In the genomic region with DNA sequence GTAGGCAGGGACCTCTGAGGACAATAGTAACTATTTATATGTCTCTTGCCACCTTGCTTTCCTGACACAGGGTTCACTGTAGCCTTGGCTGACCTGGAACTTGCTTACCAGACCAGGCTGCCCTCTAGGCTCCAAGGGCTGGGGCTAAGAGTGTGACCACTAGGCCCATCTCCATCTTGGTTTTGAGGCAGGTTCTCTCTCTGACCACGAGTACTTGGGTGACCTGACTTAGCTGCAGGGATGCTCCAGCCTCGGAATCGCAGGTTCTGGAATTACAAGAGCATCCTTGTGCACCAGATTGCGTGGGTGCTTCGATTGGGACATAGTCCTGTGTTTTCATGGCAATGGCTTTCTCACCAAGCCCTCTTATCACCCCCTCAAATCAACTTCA, we compare ENCODE assay signal across 11 mouse cellular contexts. TPM values are rescaled to one million over a fixed set of nuclear protein-coding genes. Genes with fewer than 3 reads are reported as not detected.
DNase-seq lines count a peak whose midpoint lies in the region; ATAC-seq and TF ChIP-seq lines count a peak whose summit lies in the region.
"Had no signal": no experiment of that assay in that cellular context is flagged by ENCODE, and none has a peak within 500 bp of the region (broad histone marks: within the 10 kb centered on the region; RNA-seq: fewer than 3 reads in every experiment).

No protein-coding gene starts in this region.

- TF ChIP-seq CTCF in kidney, postnatal 0 days (IDR thresholded peaks at IDR 0.05; ENCODE audit: low read depth), result no peak
- no peak for TF ChIP-seq CTCF in bone marrow, adult 2 months (IDR thresholded peaks at IDR 0.05; ENCODE audit: control insufficient read depth, insufficient read depth, low read length)

- peaks cover 83% of the 10 kb centered on the region for H3K4me1 ChIP-seq in forebrain, embryonic 10.5 days
- peaks cover 29% of the 10 kb centered on the region for H3K4me1 ChIP-seq in forebrain, embryonic 15.5 days
- peaks cover 25% of the 10 kb centered on the region for H3K4me1 ChIP-seq in kidney, postnatal 0 days (replicated peaks; ENCODE audit: insufficient read depth, low read length)
- peaks cover 6% of the 10 kb centered on the region; the same call in 1 of the 2 replicates for H3K4me1 ChIP-seq in bone marrow, adult 2 months (ENCODE audit: control insufficient read depth, insufficient read depth, low read length)
- H3K4me1 ChIP-seq in liver, embryonic 13.5 days (replicated peaks), result peaks cover 87% of the 10 kb centered on the region

- H3K27ac ChIP-seq in forebrain, embryonic 10.5 days, result peak overlapping the region; percentile 82
- H3K27ac ChIP-seq in forebrain, embryonic 15.5 days (replicated peaks), result no peak overlapping the region
- peak overlapping the region; percentile 88 for H3K27ac ChIP-seq in kidney, postnatal 0 days
- peak overlapping the region; percentile 91 for H3K27ac ChIP-seq in bone marrow, adult 2 months (ENCODE audit: control insufficient read depth, insufficient read depth, low read depth, low read length, poor library complexity)
- H3K27ac ChIP-seq in liver, embryonic 13.5 days, result peak overlapping the region; percentile 93

- H3K9ac ChIP-seq in forebrain, embryonic 15.5 days (replicated peaks), result no peak overlapping the region
- H3K9ac ChIP-seq in kidney, postnatal 0 days (ENCODE audit: low read depth, low read length), result 0 out of 2 replicates have a peak overlapping the region, but pooled peaks have one; percentile 10
- H3K9ac ChIP-seq in liver, embryonic 13.5 days, result peak overlapping the region; percentile 72

- 80% methylated on average over 5 of the region's 5 CpGs for WGBS in forebrain, embryonic 10.5 days
- 81% methylated on average over 5 of the region's 5 CpGs for WGBS in forebrain, embryonic 15.5 days
- WGBS in kidney, postnatal 0 days, result 85% methylated on average over 5 of the region's 5 CpGs
- 73% methylated on average over 5 of the region's 5 CpGs for WGBS in bone marrow, adult 2 months
- WGBS in liver, embryonic 13.5 days (ENCODE audit: insufficient replicate concordance), result 80% methylated on average over 5 of the region's 5 CpGs

- H3K27me3 ChIP-seq in forebrain, embryonic 10.5 days (ENCODE audit: poor library complexity, severe bottlenecking), result peaks cover 3% of the 10 kb centered on the region; the same call in 1 of the 2 replicates
- no peaks in the 10 kb centered on the region for H3K27me3 ChIP-seq in forebrain, embryonic 15.5 days
- H3K27me3 ChIP-seq in kidney, postnatal 0 days (ENCODE audit: insufficient read depth, low read length), result no peaks in the 10 kb centered on the region
- H3K27me3 ChIP-seq in liver, embryonic 13.5 days, result no peaks in the 10 kb centered on the region

- no peak overlapping the region for H3K4me2 ChIP-seq in forebrain, embryonic 15.5 days (replicated peaks)
- H3K4me2 ChIP-seq in kidney, postnatal 0 days (ENCODE audit: low read length), result no peak overlapping the region
- H3K4me2 ChIP-seq in liver, embryonic 13.5 days, result peak overlapping the region; percentile 70

- DNase-seq in forebrain, embryonic 10.5 days (ENCODE audit: extremely low spot score, low spot score), result no peak
- DNase-seq in kidney, postnatal 0 days (ENCODE audit: low spot score), result no peak
- DNase-seq in kidney, postnatal 36 days, result no peak
- no peak for DNase-seq in liver, embryonic 13.5 days
- DNase-seq in left cerebral cortex, postnatal 14 days (ENCODE audit: low spot score in 2 of 2), result no peak
- DNase-seq: cerebellum, adult 2 months; layer of hippocampus, adult 9-11 months; right cerebral cortex, postnatal 4 days had no signal

- ATAC-seq in forebrain, embryonic 15.5 days (replicated peaks), result no peak
- no peak for ATAC-seq in kidney, postnatal 0 days (replicated peaks; ENCODE audit: low FRiP score, low read depth)
- ATAC-seq in liver, embryonic 13.5 days (ENCODE audit: low read depth), result no peak
- no peak for ATAC-seq in megakaryocyte progenitor cell, adult 5-6 weeks (replicated peaks; ENCODE audit: poor library complexity)

- no peak for TF ChIP-seq POLR2A in bone marrow, adult 2 months (IDR thresholded peaks at IDR 0.05; ENCODE audit: borderline replicate concordance, control insufficient read depth, low read depth, low read length)

- H3K4me3 ChIP-seq in forebrain, embryonic 10.5 days, result peak overlapping the region; percentile 90; the same call in 1 of the 2 replicates
- no peak overlapping the region for H3K4me3 ChIP-seq in forebrain, embryonic 15.5 days
- H3K4me3 ChIP-seq in kidney, postnatal 0 days (replicated peaks; ENCODE audit: low read depth, low read length), result no peak overlapping the region
- no peak overlapping the region for H3K4me3 ChIP-seq in bone marrow, adult 2 months (replicated peaks; ENCODE audit: control insufficient read depth, low read depth, low read length)
- H3K4me3 ChIP-seq in liver, embryonic 13.5 days (replicated peaks), result 0 out of 2 replicates have a peak overlapping the region, but pooled peaks have one; percentile 1

- intact Hi-C loops in left cerebral cortex, postnatal 14 days (cut with DNase I), result loop anchor here (5.0 kb wide), 1 partner anchor 65 kb away; the partner anchor contains the start of gene Cnn2

- peaks cover 23% of the 10 kb centered on the region for H3K36me3 ChIP-seq in forebrain, embryonic 10.5 days (replicated peaks)
- peaks cover 14% of the 10 kb centered on the region for H3K36me3 ChIP-seq in forebrain, embryonic 15.5 days
- H3K36me3 ChIP-seq in kidney, postnatal 0 days (ENCODE audit: insufficient read depth, low read length), result peaks cover 11% of the 10 kb centered on the region; the same call in 1 of the 2 replicates
- peaks cover 24% of the 10 kb centered on the region for H3K36me3 ChIP-seq in liver, embryonic 13.5 days

- no peaks in the 10 kb centered on the region for H3K9me3 ChIP-seq in forebrain, embryonic 10.5 days
- H3K9me3 ChIP-seq in forebrain, embryonic 15.5 days, result no peaks in the 10 kb centered on the region
- H3K9me3 ChIP-seq in kidney, postnatal 0 days (replicated peaks; ENCODE audit: low read length), result no peaks in the 10 kb centered on the region
- no peaks in the 10 kb centered on the region for H3K9me3 ChIP-seq in liver, embryonic 13.5 days (replicated peaks)

RNA-seq across cellular contexts. Expression of gene Gpx4, which starts 5.4 kb away (rescaled TPM):
- polyA plus RNA-seq in forebrain, embryonic 10.5 days (2016; fragmentation: Nextera tagmentation; extraction: Ambion mirVana), result 670 and 692 TPM in 2 replicates
- 472 and 476 TPM in 2 replicates for polyA plus RNA-seq in forebrain, embryonic 15.5 days (2015; fragmentation: Nextera tagmentation; extraction: Ambion mirVana)
- polyA plus RNA-seq in kidney, postnatal 0 days (2015; fragmentation: Nextera tagmentation; extraction: Ambion mirVana), result 901 and 946 TPM in 2 replicates
- polyA plus RNA-seq in bone marrow, adult 2 months (2011; ENCODE audit: insufficient read depth, insufficient read length, low replicate concordance, missing spikeins), result 948 and 2,392 TPM in 2 replicates
- 677 TPM in 2 replicates for polyA plus RNA-seq in liver, embryonic 13.5 days (2015; fragmentation: Nextera tagmentation; extraction: Ambion mirVana)
- 100 to 1,000 TPM; 462 to 482 TPM for total RNA-seq in left cerebral cortex, postnatal 14 days (2021)
- total RNA-seq in megakaryocyte progenitor cell, adult 5-6 weeks (2015), result 253 and 271 TPM in 2 replicates
- 358 and 365 TPM in 2 replicates for total RNA-seq in megakaryocyte progenitor cell, adult 5-6 weeks (2017)

RNA-seq across cellular contexts. Expression of gene Polr2e, which starts 12.8 kb away (rescaled TPM):
- polyA plus RNA-seq in forebrain, embryonic 10.5 days (2016; fragmentation: Nextera tagmentation; extraction: Ambion mirVana), result 279 and 286 TPM in 2 replicates
- polyA plus RNA-seq in forebrain, embryonic 15.5 days (2015; fragmentation: Nextera tagmentation; extraction: Ambion mirVana), result 179 and 186 TPM in 2 replicates
- 208 and 210 TPM in 2 replicates for polyA plus RNA-seq in kidney, postnatal 0 days (2015; fragmentation: Nextera tagmentation; extraction: Ambion mirVana)
- 35.6 and 44.5 TPM in 2 replicates for polyA plus RNA-seq in bone marrow, adult 2 months (2011; ENCODE audit: insufficient read depth, insufficient read length, low replicate concordance, missing spikeins)
- 120 and 122 TPM in 2 replicates for polyA plus RNA-seq in liver, embryonic 13.5 days (2015; fragmentation: Nextera tagmentation; extraction: Ambion mirVana)
- total RNA-seq in left cerebral cortex, postnatal 14 days (2021), result 10 to 100 TPM; 66.9 to 68.9 TPM
- total RNA-seq in megakaryocyte progenitor cell, adult 5-6 weeks (2015), result 93.3 and 99.5 TPM in 2 replicates
- 74.3 and 89.9 TPM in 2 replicates for total RNA-seq in megakaryocyte progenitor cell, adult 5-6 weeks (2017)

RNA-seq across cellular contexts. Expression of gene Arhgap45, which starts 35.9 kb away (rescaled TPM):
- polyA plus RNA-seq in forebrain, embryonic 10.5 days (2016; fragmentation: Nextera tagmentation; extraction: Ambion mirVana), result 8.0 and 9.1 TPM in 2 replicates
- 1.3 TPM in 2 replicates for polyA plus RNA-seq in forebrain, embryonic 15.5 days (2015; fragmentation: Nextera tagmentation; extraction: Ambion mirVana)
- 4.0 and 4.6 TPM in 2 replicates for polyA plus RNA-seq in kidney, postnatal 0 days (2015; fragmentation: Nextera tagmentation; extraction: Ambion mirVana)
- 111 and 291 TPM in 2 replicates for polyA plus RNA-seq in bone marrow, adult 2 months (2011; ENCODE audit: insufficient read depth, insufficient read length, low replicate concordance, missing spikeins)
- polyA plus RNA-seq in liver, embryonic 13.5 days (2015; fragmentation: Nextera tagmentation; extraction: Ambion mirVana), result 14.3 and 14.9 TPM in 2 replicates
- total RNA-seq in left cerebral cortex, postnatal 14 days (2021), result 1 to 10 TPM; 3.3 to 4.0 TPM
- total RNA-seq in megakaryocyte progenitor cell, adult 5-6 weeks (2015), result 64.1 and 69.0 TPM in 2 replicates
- total RNA-seq in megakaryocyte progenitor cell, adult 5-6 weeks (2017), result 112 and 121 TPM in 2 replicates

RNA-seq across cellular contexts. Expression of gene Sbno2, which starts 53.0 kb away (rescaled TPM):
- 14.7 and 15.6 TPM in 2 replicates for polyA plus RNA-seq in forebrain, embryonic 10.5 days (2016; fragmentation: Nextera tagmentation; extraction: Ambion mirVana)
- polyA plus RNA-seq in forebrain, embryonic 15.5 days (2015; fragmentation: Nextera tagmentation; extraction: Ambion mirVana), result 13.4 TPM in 2 replicates
- polyA plus RNA-seq in kidney, postnatal 0 days (2015; fragmentation: Nextera tagmentation; extraction: Ambion mirVana), result 9.6 and 10.5 TPM in 2 replicates
- 37.6 and 83.8 TPM in 2 replicates for polyA plus RNA-seq in bone marrow, adult 2 months (2011; ENCODE audit: insufficient read depth, insufficient read length, low replicate concordance, missing spikeins)
- polyA plus RNA-seq in liver, embryonic 13.5 days (2015; fragmentation: Nextera tagmentation; extraction: Ambion mirVana), result 9.2 and 9.9 TPM in 2 replicates
- total RNA-seq in left cerebral cortex, postnatal 14 days (2021), result 10 to 100 TPM; 19.2 to 19.3 TPM
- 16.9 and 19.5 TPM in 2 replicates for total RNA-seq in megakaryocyte progenitor cell, adult 5-6 weeks (2015)
- 19.1 and 24.0 TPM in 2 replicates for total RNA-seq in megakaryocyte progenitor cell, adult 5-6 weeks (2017)

RNA-seq across cellular contexts. Expression of gene Abca7, which starts 56.1 kb away (rescaled TPM):
- polyA plus RNA-seq in forebrain, embryonic 10.5 days (2016; fragmentation: Nextera tagmentation; extraction: Ambion mirVana), result 2.9 and 3.1 TPM in 2 replicates
- polyA plus RNA-seq in forebrain, embryonic 15.5 days (2015; fragmentation: Nextera tagmentation; extraction: Ambion mirVana), result 3.7 and 4.1 TPM in 2 replicates
- polyA plus RNA-seq in kidney, postnatal 0 days (2015; fragmentation: Nextera tagmentation; extraction: Ambion mirVana), result 2.4 and 2.6 TPM in 2 replicates
- 54.3 and 96.9 TPM in 2 replicates for polyA plus RNA-seq in bone marrow, adult 2 months (2011; ENCODE audit: insufficient read depth, insufficient read length, low replicate concordance, missing spikeins)
- 6.3 and 7.4 TPM in 2 replicates for polyA plus RNA-seq in liver, embryonic 13.5 days (2015; fragmentation: Nextera tagmentation; extraction: Ambion mirVana)
- 10 to 100 TPM; 10.9 TPM for total RNA-seq in left cerebral cortex, postnatal 14 days (2021)
- 15.4 and 15.8 TPM in 2 replicates for total RNA-seq in megakaryocyte progenitor cell, adult 5-6 weeks (2015)
- total RNA-seq in megakaryocyte progenitor cell, adult 5-6 weeks (2017), result 17.0 and 17.5 TPM in 2 replicates

Comparison
In these comparisons a context has a peak if more than half of its experiments do, and no peak if none do; other contexts are left out.
1. H3K4me3 ChIP-seq: peak in forebrain, embryonic 10.5 days (single experiment) and liver, embryonic 13.5 days (single experiment); none in forebrain, embryonic 15.5 days (single experiment), kidney, postnatal 0 days (single experiment) and bone marrow, adult 2 months (single experiment).